Mouse (Mus musculus) intestine, embryonic 14.5 days (tissue): ENCODE measurements at regions not wholly inside any gene's neighbourhood (a gene's known extent, or its start where the extent isn't known, plus 50 kb on each side); places are given as distances from the start of the nearest gene placed in this dataset.

Source experiments
- ATAC-seq: fragments of 200-750 bp; cut with Nextera tagmentation; replicated peaks from 2 replicates; pipeline ENCODE4 v1.8.0; 2017; ENCODE audit warnings: low read depth, moderate number of reproducible peaks, moderate TSS enrichment, moderate library complexity; ENCODE audit not compliant: low FRiP score, low TSS enrichment
- DNase-seq: peaks from one replicate; pipeline ENCODE4 v3.0.0-alpha.2; 2018; ENCODE audit warnings: low spot score
- H3K27ac ChIP-seq: fragments of 300-500 bp; sonication (generic); 2 replicates; pipeline ENCODE4 v1.5.1; 2014; ENCODE audit warnings: low read depth, mild to moderate bottlenecking, control low read depth
- H3K27me3 ChIP-seq: fragments of 300-500 bp; sonication (generic); replicated peaks from 2 replicates; pipeline ENCODE4 v1.6.1; 2014; ENCODE audit warnings: low read length, control low read depth; ENCODE audit not compliant: control insufficient read depth, insufficient read depth
- H3K36me3 ChIP-seq: fragments of 300-500 bp; sonication (generic); 2 replicates; pipeline ENCODE4 v1.6.1; 2014; ENCODE audit warnings: low read length, control low read depth; ENCODE audit not compliant: control insufficient read depth, insufficient read depth
- H3K4me1 ChIP-seq: fragments of 300-500 bp; sonication (generic); replicated peaks from 2 replicates; pipeline ENCODE4 v1.6.1; 2014; ENCODE audit warnings: low read length, control low read depth, mixed read lengths; ENCODE audit not compliant: control insufficient read depth, insufficient read depth
- H3K4me2 ChIP-seq: fragments of 300-500 bp; sonication (generic); 2 replicates; pipeline ENCODE4 v1.6.1; 2014; ENCODE audit warnings: low read length
- H3K4me3 ChIP-seq: fragments of 300-500 bp; sonication (generic); 2 replicates; pipeline ENCODE4 v1.5.1; 2014; ENCODE audit warnings: low read depth, low read length, control low read depth, mixed read lengths
- H3K9ac ChIP-seq: fragments of 300-500 bp; sonication (generic); 2 replicates; pipeline ENCODE4 v1.6.1; 2014; ENCODE audit warnings: mild to moderate bottlenecking, low read length
- H3K9me3 ChIP-seq: fragments of 300-500 bp; sonication (generic); 2 replicates; pipeline ENCODE4 v1.6.1; 2016; ENCODE audit warnings: low read length, control low read depth; ENCODE audit not compliant: control insufficient read depth
- WGBS: fragments of 180-500 bp; shearing (Covaris S2); extraction: QIAGEN DNeasy Blood & Tissue Kit; methylation state at CpG from one replicate; pipeline ENCODE4 v1.1.7; 2014; 5-methylcytosine and 5-hydroxymethylcytosine counted together

DNA sequence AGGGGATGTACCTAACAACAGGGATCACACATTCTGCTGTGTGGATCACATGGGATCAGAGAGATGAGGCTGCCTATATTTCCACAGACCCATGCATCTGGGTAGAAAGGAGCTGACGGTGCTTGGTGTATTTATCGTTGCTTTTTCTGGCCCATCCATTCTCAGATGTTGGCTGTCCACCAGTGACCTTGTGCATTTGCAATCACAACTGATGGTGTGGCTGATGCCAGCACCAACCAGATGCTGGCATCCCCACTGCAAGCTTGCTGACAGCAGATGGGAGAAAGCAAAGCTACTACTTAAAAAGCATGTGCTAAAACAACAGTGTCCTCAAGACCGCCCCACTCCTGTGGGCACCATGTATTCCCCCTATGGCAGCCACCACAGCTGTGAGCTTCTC is 198.3 kb upstream of the Dapk1 start:
- no peaks in the 10 kb centered on the region for H3K36me3 ChIP-seq
- 91% methylated on average over 3 of the region's 3 CpGs for WGBS
- no peaks in the 10 kb centered on the region for H3K9me3 ChIP-seq
- H3K27ac ChIP-seq, result no peak overlapping the region
- no peak overlapping the region for H3K4me2 ChIP-seq
- ATAC-seq (no peak), DNase-seq (no peak)
- no peaks in the 10 kb centered on the region for H3K27me3 ChIP-seq
- no peaks in the 10 kb centered on the region for H3K4me1 ChIP-seq
- H3K9ac ChIP-seq, result no peak overlapping the region
- no peak overlapping the region for H3K4me3 ChIP-seq

DNA sequence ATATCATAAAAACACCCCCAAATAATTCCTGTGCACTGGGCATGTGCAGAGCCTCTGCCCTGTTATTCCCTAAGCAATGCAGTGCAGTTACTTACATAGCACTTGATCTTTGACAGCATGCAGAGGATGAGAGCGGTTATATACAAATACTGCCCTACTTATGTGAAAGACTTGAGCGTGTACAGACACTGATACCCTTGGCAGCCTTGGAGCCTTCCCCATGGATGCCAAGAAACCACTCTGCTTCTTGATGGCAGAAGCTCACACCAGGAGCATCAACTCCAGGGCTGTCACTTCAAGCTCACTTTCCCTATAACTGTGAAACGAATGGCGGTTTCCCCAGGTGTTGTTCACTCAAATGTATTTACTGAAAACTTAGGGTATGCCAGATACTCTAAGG is 194.4 kb upstream of the Dapk1 start:
- DNase-seq (no peak), ATAC-seq (no peak)
- Histone ChIP-seq H3K9ac (no peak overlapping the region), H3K4me2 (no peak overlapping the region), H3K4me3 (no peak overlapping the region), H3K36me3 (no peaks in the 10 kb centered on the region), H3K27ac (no peak overlapping the region), H3K9me3 (no peaks in the 10 kb centered on the region), H3K27me3 (no peaks in the 10 kb centered on the region), H3K4me1 (no peaks in the 10 kb centered on the region)
- WGBS, result 79% methylated on average over 4 of the region's 4 CpGs

DNA sequence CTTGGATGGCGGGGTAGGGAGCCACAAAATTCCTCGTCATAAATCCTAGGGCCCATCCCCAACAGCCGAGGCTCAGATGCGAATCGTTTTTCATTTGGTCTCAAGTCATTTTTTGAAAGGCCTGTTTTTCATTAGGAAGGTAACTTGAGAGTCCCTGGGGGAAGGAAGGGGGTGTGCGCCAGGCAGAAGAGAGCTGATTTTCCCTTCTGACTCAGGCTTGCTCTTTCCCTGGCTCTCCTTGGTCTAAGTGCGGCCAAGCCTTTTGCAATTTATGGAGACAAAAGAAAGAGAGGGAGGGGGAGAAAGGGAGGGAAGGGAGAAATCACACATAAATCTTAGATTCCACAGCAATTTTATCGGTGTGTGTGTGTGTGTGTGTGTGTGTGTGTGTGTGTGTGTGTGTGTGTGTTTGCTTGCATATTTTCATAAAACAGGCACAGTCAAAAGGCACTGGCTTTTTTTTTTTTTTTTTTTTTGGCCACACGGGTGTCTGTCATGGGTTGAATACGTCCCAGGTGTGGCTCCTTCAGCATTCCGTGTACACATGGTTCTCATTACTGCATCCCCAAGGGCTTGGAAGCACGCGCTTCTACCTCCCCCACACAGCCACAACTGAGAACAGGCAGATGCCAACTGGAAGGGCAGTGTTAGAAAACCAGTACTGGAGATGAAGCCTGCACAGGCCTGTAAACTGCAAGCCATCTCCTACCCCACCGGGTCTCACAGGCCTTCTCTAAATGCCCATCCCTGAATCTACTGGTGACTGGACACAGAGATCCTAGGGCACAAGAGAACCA is 191.8 kb upstream of the Dapk1 start:
- Histone ChIP-seq H3K4me1 (no peaks in the 10 kb centered on the region), H3K4me3 (no peak overlapping the region), H3K9me3 (no peaks in the 10 kb centered on the region), H3K27me3 (no peaks in the 10 kb centered on the region), H3K4me2 (no peak overlapping the region), H3K9ac (no peak overlapping the region), H3K36me3 (no peaks in the 10 kb centered on the region), H3K27ac (peak overlapping the region; percentile 51)
- DNase-seq, result no peak
- no peak; the same call in 1 of the 2 replicates for ATAC-seq
- 47% methylated on average over 14 of the region's 14 CpGs for WGBS

DNA sequence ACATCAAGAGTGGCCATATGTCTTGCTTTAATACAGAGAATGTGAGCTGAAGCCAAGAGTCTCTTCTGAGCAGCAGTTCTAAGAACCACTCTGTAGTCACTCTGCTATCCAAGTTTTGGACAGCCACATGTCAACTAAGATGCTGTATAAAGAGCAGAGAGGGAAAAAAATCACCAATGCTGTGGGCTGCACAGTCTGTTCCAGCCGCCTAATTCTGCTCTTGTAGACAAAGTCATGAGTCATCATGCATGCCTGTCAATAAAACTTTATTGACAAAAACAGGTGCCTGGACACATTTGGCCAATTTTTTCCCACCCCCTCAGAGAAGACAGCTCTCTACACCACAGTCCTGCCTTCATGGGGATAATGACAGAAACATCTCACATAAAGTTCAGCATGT is 185.7 kb upstream of the Dapk1 start:
- no peak for DNase-seq
- H3K9ac ChIP-seq, result no peak overlapping the region
- H3K27me3 ChIP-seq, result no peaks in the 10 kb centered on the region
- H3K4me2 ChIP-seq, result no peak overlapping the region
- H3K27ac ChIP-seq, result no peak overlapping the region
- no peak overlapping the region for H3K4me3 ChIP-seq
- no peaks in the 10 kb centered on the region for H3K9me3 ChIP-seq
- ATAC-seq, result no peak
- 70% methylated on average over 1 of the region's 1 CpGs for WGBS
- H3K4me1 ChIP-seq, result peaks cover 6% of the 10 kb centered on the region; the same call in 1 of the 2 replicates
- H3K36me3 ChIP-seq, result no peaks in the 10 kb centered on the region

DNA sequence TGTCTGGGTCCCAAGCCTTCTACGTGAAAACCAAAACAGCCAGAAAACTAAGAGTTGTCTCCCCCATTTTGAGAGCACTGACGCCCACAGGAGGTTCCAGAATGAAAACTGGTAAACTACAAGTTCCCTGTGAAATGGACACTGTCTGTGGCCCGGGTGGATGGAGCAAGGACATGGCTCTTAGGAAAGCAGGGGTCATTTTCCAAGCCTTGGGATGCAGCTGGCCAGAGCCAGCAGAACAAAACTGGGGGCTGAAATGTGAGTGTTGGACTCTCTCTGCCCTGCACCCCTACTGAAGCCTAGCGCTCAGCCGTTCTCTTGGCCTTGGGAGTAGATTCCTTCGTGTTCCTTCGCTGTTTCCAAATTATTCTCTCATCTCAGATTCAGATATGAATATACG is 184.7 kb upstream of the Dapk1 start:
- no peak for DNase-seq
- WGBS, result 87% methylated on average over 8 of the region's 8 CpGs
- no peaks in the 10 kb centered on the region for H3K9me3 ChIP-seq
- no peaks in the 10 kb centered on the region for H3K36me3 ChIP-seq
- H3K4me3 ChIP-seq, result no peak overlapping the region
- no peak overlapping the region for H3K9ac ChIP-seq
- no peak for ATAC-seq
- no peak overlapping the region; the same call in 1 of the 2 replicates for H3K27ac ChIP-seq
- H3K27me3 ChIP-seq, result no peaks in the 10 kb centered on the region
- no peak overlapping the region for H3K4me2 ChIP-seq
- H3K4me1 ChIP-seq, result peaks cover 8% of the 10 kb centered on the region; the same call in 1 of the 2 replicates

DNA sequence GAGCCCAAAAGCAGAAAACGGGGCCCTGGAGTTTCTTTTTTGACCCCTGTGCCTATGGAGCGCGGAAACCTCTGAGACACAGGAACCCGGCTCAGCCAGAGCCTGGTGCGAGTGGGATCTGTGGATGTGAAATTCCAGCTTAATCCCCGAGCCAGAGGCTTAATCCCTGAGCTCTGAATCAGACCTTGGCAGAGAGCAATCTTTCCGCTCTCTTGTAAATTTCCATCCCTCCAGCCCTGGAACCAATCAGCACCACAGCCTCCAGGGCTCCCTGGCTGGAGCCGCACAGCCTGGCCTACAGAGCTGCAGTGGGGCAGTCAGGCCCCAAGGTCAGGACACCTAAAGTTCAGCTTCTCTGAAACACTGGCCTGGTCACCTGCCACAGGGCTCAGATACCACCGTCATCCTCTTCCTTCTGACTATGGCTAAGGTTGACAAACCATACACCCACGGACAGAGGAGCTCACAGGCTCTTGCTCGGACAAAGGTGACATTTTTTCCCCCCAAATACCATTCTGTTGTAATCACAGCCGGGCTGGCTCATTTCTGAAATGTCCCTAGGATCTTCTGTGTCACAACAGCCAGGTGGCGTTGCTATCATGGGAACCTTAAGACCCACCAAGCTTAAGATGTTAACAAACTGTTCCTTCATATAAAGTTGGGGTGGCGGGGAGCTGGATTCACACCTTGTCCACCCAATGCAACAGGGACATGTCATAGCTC is 184.2 kb upstream of the Dapk1 start:
- H3K4me1 ChIP-seq, result peaks cover 8% of the 10 kb centered on the region; the same call in 1 of the 2 replicates
- H3K9ac ChIP-seq, result no peak overlapping the region
- no peak for ATAC-seq
- H3K4me2 ChIP-seq, result no peak overlapping the region
- H3K9me3 ChIP-seq, result no peaks in the 10 kb centered on the region
- H3K27ac ChIP-seq, result no peak overlapping the region
- H3K36me3 ChIP-seq, result no peaks in the 10 kb centered on the region
- H3K4me3 ChIP-seq, result no peak overlapping the region
- 76% methylated on average over 14 of the region's 14 CpGs for WGBS
- no peaks in the 10 kb centered on the region for H3K27me3 ChIP-seq
- DNase-seq, result no peak

DNA sequence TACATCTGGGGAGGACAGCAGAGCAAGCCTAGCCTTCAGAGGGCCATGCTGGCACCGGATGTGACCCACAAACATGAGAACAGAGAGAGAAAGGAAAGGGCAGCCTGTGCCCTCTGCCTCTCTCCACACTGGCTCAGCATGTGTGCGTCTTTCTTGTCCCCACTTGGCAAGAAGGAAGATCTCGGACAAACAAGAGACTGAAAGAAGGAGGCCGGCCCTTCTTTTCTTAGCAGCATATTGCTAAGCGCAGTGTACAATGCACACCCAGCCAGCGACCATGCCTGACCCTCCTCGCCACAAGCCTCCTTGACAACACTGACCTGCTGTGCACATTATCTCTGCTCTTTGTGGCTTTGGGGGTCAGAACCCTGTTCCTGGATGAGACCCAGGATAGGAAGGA is 181.4 kb upstream of the Dapk1 start:
- Histone ChIP-seq H3K9ac (no peak overlapping the region), H3K36me3 (no peaks in the 10 kb centered on the region), H3K4me3 (no peak overlapping the region), H3K4me1 (peaks cover 8% of the 10 kb centered on the region; the same call in 1 of the 2 replicates), H3K27ac (no peak overlapping the region), H3K4me2 (no peak overlapping the region), H3K27me3 (no peaks in the 10 kb centered on the region), H3K9me3 (no peaks in the 10 kb centered on the region)
- ATAC-seq (no peak), DNase-seq (no peak)
- WGBS, result 76% methylated on average over 7 of the region's 7 CpGs

DNA sequence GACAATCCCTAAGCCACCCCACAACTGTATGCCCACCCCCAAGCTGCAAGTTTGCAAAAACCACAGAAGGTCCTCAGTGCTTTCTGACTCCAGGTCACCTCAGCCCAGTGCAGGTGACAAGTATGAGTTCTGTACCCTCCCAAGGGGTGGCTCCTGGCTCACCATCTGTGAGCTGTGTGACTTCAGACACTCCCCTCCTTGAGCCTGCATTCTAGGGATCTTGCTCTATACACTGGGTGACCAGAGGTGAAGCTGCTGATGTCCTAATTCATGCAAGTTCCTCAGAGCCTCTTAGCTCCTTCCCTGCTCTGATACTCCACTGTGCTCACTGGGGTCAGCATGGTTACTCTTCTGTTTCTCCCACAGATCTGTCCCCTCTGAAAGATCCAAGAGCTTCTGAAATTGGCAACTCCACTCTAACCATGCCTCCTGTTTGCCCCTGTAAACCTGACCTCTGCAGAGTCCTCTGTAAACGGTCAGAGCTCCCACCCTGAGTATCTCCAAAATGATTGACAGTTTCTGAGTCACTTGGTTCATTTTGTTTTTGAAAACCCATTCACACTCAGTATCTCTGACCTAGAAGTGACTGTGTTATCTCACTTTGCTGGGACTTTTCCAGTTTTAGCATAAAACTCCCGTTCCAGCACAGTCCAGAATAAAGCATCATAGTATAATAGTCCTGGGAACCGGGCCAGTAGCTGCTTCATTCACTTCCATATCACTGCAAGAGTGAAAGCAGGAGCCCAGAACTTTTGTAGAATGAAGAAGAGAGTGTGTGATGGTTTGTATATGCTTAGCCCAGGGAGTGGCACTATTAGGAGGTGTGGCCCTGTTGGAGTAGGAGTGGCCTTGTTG is 180.7 kb upstream of the Dapk1 start:
- ATAC-seq (0 out of 2 replicates have a peak, but pooled peaks have one; percentile 60), DNase-seq (no peak)
- no peak overlapping the region for H3K4me3 ChIP-seq
- H3K9me3 ChIP-seq, result no peaks in the 10 kb centered on the region
- peaks cover 8% of the 10 kb centered on the region; the same call in 1 of the 2 replicates for H3K4me1 ChIP-seq
- no peaks in the 10 kb centered on the region for H3K36me3 ChIP-seq
- WGBS, result 36% methylated on average over 3 of the region's 3 CpGs
- peak overlapping the region; percentile 45; the same call in 1 of the 2 replicates for H3K27ac ChIP-seq
- H3K27me3 ChIP-seq, result no peaks in the 10 kb centered on the region
- no peak overlapping the region for H3K4me2 ChIP-seq
- H3K9ac ChIP-seq, result no peak overlapping the region
